Mouse (Mus musculus) embryonic facial prominence, embryonic 11.5 days (tissue): ENCODE measurements at regions not wholly inside any gene's neighbourhood (a gene's known extent, or its start where the extent isn't known, plus 50 kb on each side); places are given as distances from the start of the nearest gene placed in this dataset.

Experiments used
- ATAC-seq: fragments of 200-750 bp; cut with Nextera tagmentation; replicated peaks from 2 replicates; pipeline ENCODE4 v1.8.0; 2017; ENCODE audit warnings: low read depth; ENCODE audit not compliant: insufficient number of reproducible peaks, low FRiP score, low TSS enrichment
- DNase-seq: peaks from one replicate; pipeline ENCODE4 v3.0.0-alpha.2; 2015; ENCODE audit warnings: low spot score
- H3K27ac ChIP-seq: fragments of 300-500 bp; sonication (generic); replicated peaks from 2 replicates; pipeline ENCODE4 v1.5.1; 2014; ENCODE audit warnings: mild to moderate bottlenecking, low read depth, low read length, control low read depth
- H3K27me3 ChIP-seq: fragments of 300-500 bp; sonication (generic); 2 replicates; pipeline ENCODE4 v1.6.1; 2014; ENCODE audit warnings: mild to moderate bottlenecking, low read length, moderate library complexity, mixed read lengths; ENCODE audit not compliant: control insufficient read depth, insufficient read depth
- H3K36me3 ChIP-seq: fragments of 300-500 bp; sonication (generic); replicated peaks from 2 replicates; pipeline ENCODE4 v1.6.1; 2014; ENCODE audit warnings: low read depth, mild to moderate bottlenecking, low read length, moderate library complexity, mixed read lengths; ENCODE audit not compliant: control insufficient read depth, insufficient read depth
- H3K4me1 ChIP-seq: fragments of 300-500 bp; sonication (generic); 2 replicates; pipeline ENCODE4 v1.6.1; 2014; ENCODE audit warnings: low read length, mixed read lengths; ENCODE audit not compliant: control insufficient read depth, insufficient read depth
- H3K4me2 ChIP-seq: fragments of 300-500 bp; sonication (generic); 2 replicates; pipeline ENCODE4 v1.6.1; 2014; ENCODE audit warnings: low read depth, mild to moderate bottlenecking, control low read depth, low read length, moderate library complexity
- H3K4me3 ChIP-seq: fragments of 300-500 bp; sonication (generic); 2 replicates; pipeline ENCODE4 v1.5.1; 2014; ENCODE audit warnings: low read depth, low read length, control low read depth
- H3K9ac ChIP-seq: fragments of 300-500 bp; sonication (generic); replicated peaks from 2 replicates; pipeline ENCODE4 v1.6.1; 2014; ENCODE audit warnings: mild to moderate bottlenecking, control low read depth, low read length
- H3K9me3 ChIP-seq: fragments of 300-500 bp; sonication (generic); replicated peaks from 2 replicates; pipeline ENCODE4 v1.6.1; 2016; ENCODE audit warnings: mild to moderate bottlenecking, low read length, inconsistent platforms, mixed read lengths; ENCODE audit not compliant: control insufficient read depth
- WGBS: fragments of 180-500 bp; shearing (Covaris S2); extraction: QIAGEN DNeasy Blood & Tissue Kit; methylation state at CpG from one replicate; pipeline ENCODE4 v1.1.7; 2014; 5-methylcytosine and 5-hydroxymethylcytosine counted together

GRCm38 (mm10) chr4:8957023-8957343 is 718.1 kb upstream of the Car8 start:
- Histone ChIP-seq H3K4me3 (no peak overlapping the region), H3K27me3 (no peaks in the 10 kb centered on the region), H3K4me1 (no peaks in the 10 kb centered on the region; the same call in 1 of the 2 replicates), H3K9me3 (no peaks in the 10 kb centered on the region), H3K36me3 (no peaks in the 10 kb centered on the region), H3K9ac (no peak overlapping the region), H3K4me2 (no peak overlapping the region), H3K27ac (no peak overlapping the region)
- DNase-seq (no peak), ATAC-seq (no peak)
- WGBS, result 63% methylated on average over 5 of the region's 5 CpGs

DNA sequence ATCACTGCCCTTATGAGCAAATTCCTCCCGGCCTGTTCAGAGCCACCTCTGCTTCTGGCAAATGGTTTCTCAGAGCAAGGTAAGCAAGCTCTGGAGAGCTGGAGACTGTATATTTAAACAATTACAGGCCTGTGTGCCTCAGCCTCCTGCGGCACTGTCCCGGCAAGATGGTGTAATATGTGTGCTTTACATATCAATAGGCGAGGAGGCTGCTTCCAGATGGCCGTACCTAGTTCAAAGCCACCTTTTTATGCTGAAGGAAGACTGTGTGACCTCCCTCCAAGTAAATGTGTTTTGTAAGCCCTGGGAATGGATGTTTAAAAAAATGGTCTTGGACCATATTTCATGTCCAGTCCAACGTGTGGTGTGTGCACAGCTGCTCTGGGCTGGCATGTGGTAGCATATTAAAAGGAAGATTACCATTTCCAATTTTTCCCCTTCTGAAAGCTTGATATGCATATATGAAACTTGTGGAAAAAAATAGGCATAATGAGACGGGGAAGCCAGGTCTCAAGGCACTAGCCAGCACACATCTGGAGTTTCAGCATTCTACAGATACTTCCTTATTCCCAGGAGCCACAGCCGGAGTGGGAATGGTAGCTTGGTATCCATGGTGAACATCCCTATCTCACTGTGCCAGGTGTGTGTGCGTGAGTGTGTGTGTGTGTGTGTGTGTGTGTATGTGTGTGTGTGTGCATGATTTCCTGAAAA is 717.6 kb upstream of the Car8 start:
- Histone ChIP-seq H3K9me3 (no peaks in the 10 kb centered on the region), H3K4me1 (no peaks in the 10 kb centered on the region; the same call in 1 of the 2 replicates), H3K4me3 (no peak overlapping the region), H3K27me3 (no peaks in the 10 kb centered on the region), H3K9ac (no peak overlapping the region), H3K27ac (no peak overlapping the region), H3K36me3 (no peaks in the 10 kb centered on the region), H3K4me2 (no peak overlapping the region)
- WGBS, result 61% methylated on average over 9 of the region's 9 CpGs
- peak; percentile 21 for DNase-seq
- ATAC-seq, result no peak

DNA sequence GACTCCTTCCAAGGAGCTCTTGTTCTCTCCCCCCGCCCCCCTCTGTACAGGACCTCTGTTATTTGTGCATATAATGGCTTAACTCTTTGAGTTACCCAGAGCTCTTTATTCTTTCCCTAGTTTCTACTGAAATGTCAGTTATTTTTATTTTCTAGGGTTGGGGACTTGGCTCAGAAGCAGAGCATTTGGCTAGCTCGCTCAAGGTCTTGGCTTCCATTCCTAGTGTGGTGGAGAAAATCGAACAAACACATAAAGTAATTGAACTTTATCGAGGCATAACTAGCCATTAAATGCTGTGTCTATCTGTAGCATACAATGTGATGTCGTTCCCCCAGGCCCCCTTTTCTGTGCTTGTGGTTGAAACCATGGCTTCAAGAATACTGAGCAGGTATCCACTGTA is 716.5 kb upstream of the Car8 start:
- Histone ChIP-seq H3K4me1 (no peaks in the 10 kb centered on the region; the same call in 1 of the 2 replicates), H3K9me3 (no peaks in the 10 kb centered on the region), H3K4me2 (no peak overlapping the region), H3K4me3 (no peak overlapping the region), H3K27me3 (no peaks in the 10 kb centered on the region), H3K27ac (no peak overlapping the region), H3K9ac (no peak overlapping the region), H3K36me3 (no peaks in the 10 kb centered on the region)
- WGBS, result 88% methylated on average over 5 of the region's 5 CpGs
- DNase-seq (no peak), ATAC-seq (no peak)

DNA sequence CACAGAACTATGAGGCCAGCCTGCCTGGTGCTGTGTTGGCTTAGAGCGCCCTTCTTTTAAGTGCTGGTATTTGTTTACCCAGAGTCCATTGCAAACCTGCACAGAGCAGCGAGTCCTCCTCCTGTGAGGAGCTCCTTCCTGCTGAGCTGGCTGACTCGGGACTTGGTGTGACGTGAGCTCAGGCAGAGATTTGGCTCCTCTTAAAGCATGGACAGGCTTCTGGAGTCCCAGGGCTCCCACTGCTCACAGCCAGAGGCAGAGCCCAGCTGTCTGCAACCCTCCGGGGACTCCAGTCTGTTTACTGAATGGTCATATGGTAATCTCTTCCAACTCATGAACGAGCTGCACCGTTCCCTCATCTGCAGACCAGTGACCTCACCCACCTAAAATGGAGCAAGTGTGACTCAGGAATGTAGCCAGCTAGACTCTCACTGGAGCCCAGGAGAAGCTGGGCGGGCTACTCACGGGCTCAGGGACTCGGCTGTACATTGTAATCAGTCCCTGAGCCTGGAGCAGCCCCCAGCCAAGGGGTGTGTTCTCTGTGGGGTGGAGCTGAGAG is 715.6 kb upstream of the Car8 start:
- H3K4me3 ChIP-seq, result no peak overlapping the region
- H3K4me1 ChIP-seq, result no peaks in the 10 kb centered on the region; the same call in 1 of the 2 replicates
- 12% methylated on average over 10 of the region's 10 CpGs for WGBS
- H3K36me3 ChIP-seq, result no peaks in the 10 kb centered on the region
- peak overlapping the region; percentile 27; the same call in 1 of the 2 replicates for H3K4me2 ChIP-seq
- ATAC-seq (peak; percentile 60), DNase-seq (peak; percentile 26)
- no peak overlapping the region for H3K27ac ChIP-seq
- H3K27me3 ChIP-seq, result no peaks in the 10 kb centered on the region
- no peaks in the 10 kb centered on the region for H3K9me3 ChIP-seq
- H3K9ac ChIP-seq, result no peak overlapping the region

DNA sequence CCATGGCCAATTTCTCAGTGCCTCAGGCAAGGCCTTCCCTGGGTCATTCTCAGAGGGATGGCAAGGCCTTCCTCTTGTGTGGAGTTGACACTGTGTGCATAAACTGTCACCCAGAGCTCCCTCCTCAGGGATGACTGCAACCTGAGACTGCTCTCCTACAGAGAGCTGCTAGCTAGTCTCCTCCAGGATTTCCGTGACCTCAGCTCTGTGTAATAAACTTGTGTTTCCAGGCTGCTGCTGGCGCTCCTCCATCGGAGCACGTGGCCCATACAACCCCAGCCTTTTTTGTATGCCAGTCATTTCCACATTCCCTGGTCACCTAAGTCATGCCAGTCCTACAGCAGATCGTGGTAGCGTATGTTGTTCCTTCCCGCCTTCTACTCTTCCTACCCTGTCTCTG is 714.3 kb upstream of the Car8 start:
- H3K4me3 ChIP-seq, result no peak overlapping the region
- no peaks in the 10 kb centered on the region for H3K36me3 ChIP-seq
- H3K4me2 ChIP-seq, result no peak overlapping the region
- H3K9ac ChIP-seq, result no peak overlapping the region
- no peak for DNase-seq
- no peaks in the 10 kb centered on the region for H3K9me3 ChIP-seq
- no peak overlapping the region for H3K27ac ChIP-seq
- H3K4me1 ChIP-seq, result no peaks in the 10 kb centered on the region; the same call in 1 of the 2 replicates
- H3K27me3 ChIP-seq, result no peaks in the 10 kb centered on the region
- WGBS, result 84% methylated on average over 7 of the region's 7 CpGs
- no peak for ATAC-seq

DNA sequence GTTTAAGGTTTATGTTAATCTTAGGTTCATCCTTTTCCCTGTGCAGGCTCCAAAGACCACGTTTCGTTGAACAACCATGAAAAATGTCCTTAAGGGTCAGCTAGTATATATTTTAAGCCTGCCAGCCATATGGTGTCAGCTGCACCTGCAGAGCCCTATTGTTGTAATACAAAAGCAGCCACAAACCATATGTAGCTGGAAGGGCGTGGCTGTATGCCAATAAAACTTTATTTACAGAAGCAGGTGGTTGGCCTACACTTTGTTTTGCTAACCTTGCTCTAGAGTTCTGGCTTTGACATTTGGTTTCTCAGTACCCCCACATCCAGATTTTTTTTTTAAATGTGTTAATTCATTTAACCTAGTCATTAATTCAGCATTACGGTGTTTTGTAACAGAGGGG is 711.1 kb upstream of the Car8 start:
- Histone ChIP-seq H3K9ac (no peak overlapping the region), H3K27me3 (no peaks in the 10 kb centered on the region), H3K27ac (no peak overlapping the region), H3K36me3 (no peaks in the 10 kb centered on the region), H3K4me3 (no peak overlapping the region), H3K9me3 (no peaks in the 10 kb centered on the region), H3K4me2 (no peak overlapping the region), H3K4me1 (no peaks in the 10 kb centered on the region; the same call in 1 of the 2 replicates)
- ATAC-seq, result no peak
- DNase-seq, result no peak
- WGBS, result 84% methylated on average over 4 of the region's 4 CpGs

DNA sequence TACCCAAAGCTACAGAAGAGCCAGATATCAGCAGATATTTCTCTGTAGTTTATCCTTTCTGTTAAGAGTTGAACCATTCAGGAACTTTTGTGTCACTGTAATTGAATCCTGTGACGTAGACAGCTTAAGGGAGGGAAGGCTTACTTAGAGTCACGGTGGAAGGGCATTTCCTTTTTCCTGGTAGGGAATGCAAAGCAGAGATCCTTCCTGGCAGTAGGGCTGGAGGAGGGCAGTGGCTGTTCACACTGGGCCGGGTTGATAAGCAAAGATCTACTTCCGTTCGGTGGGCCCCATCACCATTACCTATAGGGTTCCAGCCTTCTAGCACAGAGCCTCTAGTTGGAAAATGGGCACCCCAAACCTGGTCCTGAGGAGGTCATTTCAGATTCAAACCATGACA is 710.7 kb upstream of the Car8 start:
- H3K9me3 ChIP-seq, result no peaks in the 10 kb centered on the region
- WGBS, result 54% methylated on average over 5 of the region's 5 CpGs

GRCm38 (mm10) chr4:8945116-8945515 is 706.3 kb upstream of the Car8 start:
- Histone ChIP-seq H3K9me3 (no peaks in the 10 kb centered on the region), H3K4me3 (no peak overlapping the region), H3K4me2 (no peak overlapping the region), H3K27me3 (no peaks in the 10 kb centered on the region), H3K9ac (no peak overlapping the region), H3K36me3 (no peaks in the 10 kb centered on the region), H3K4me1 (no peaks in the 10 kb centered on the region), H3K27ac (no peak overlapping the region)
- ATAC-seq (no peak), DNase-seq (no peak)
- 86% methylated on average over 10 of the region's 10 CpGs for whole genome bisulfite sequencing

More for the DNA sequence above, 710.7 kb upstream of the Car8 start:
- no peaks in the 10 kb centered on the region; the same call in 1 of the 2 replicates for H3K4me1 ChIP-seq
- no peaks in the 10 kb centered on the region for H3K36me3 ChIP-seq
- no peak overlapping the region for H3K4me2 ChIP-seq
- H3K4me3 ChIP-seq, result no peak overlapping the region
- ATAC-seq (no peak), DNase-seq (no peak)
- no peaks in the 10 kb centered on the region for H3K27me3 ChIP-seq
- no peak overlapping the region for H3K27ac ChIP-seq
- no peak overlapping the region for H3K9ac ChIP-seq
